Mouse (Mus musculus): ENCODE measurements around the gene Mast4. TPM values are rescaled to one million over a fixed set of nuclear protein-coding genes. Genes with fewer than 3 reads are reported as not detected.

The Mast4 gene
- total and polyA plus RNA-seq, 3 experiments, result 0.04 to 1.1 (median 0.23) TPM

GRCm38 (mm10) chr13:103078815-103079214 is 255.5 kb downstream of the Mast4 start:
- Histone ChIP-seq H3K36me3 (replicated peaks) (no peaks in the 10 kb centered on the region), H3K27me3 (ENCODE audit: insufficient read depth, low read length) (no peaks in the 10 kb centered on the region), H3K4me1 (ENCODE audit: insufficient read depth, low read depth, low read length) (no peaks in the 10 kb centered on the region), H3K4me3 (ENCODE audit: low read depth, low read length) (no peak overlapping the region), H3K9me3 (replicated peaks) (no peaks in the 10 kb centered on the region)
- TF ChIP-seq CTCF (IDR thresholded peaks at IDR 0.05; ENCODE audit: low read depth, low read length) (no peak), TAL1 (conservative IDR thresholded peaks at IDR 0.05; ENCODE audit: low read depth, low read length) (no peak), GATA1 (IDR thresholded peaks at IDR 0.05; ENCODE audit: borderline replicate concordance, low read length) (no peak), GATA2 (IDR thresholded peaks at IDR 0.05; ENCODE audit: borderline replicate concordance, low read depth, low read length) (no peak), POLR2AphosphoS5 (IDR thresholded peaks at IDR 0.05; ENCODE audit: insufficient replicate concordance, low read depth, low read length) (no peak)
- no peak for ATAC-seq (ENCODE audit: extremely low read depth, insufficient number of reproducible peaks, low FRiP score, poor library complexity, severe bottlenecking)
- no peak for DNase-seq (ENCODE audit: low spot score)

DNA sequence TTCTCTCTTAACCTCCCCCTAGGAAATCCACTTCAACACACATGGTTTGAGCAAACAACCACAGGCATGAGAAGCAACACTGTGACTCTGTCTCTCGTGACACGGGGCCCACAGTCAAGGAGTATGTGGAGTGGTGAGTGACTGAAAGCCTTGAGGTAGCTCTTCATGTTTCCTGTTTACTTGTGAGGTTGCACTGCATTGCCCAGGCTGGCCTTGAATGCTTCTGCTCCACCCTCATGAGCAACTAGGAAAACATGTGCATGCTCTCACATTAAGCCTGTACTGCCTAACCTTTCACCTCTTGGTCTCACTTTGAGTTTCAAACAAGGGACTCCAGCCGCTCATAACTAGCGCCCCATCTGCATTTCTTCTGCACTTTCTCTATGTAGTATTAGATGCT is 260.8 kb downstream of the Mast4 start:
- H3K27me3 ChIP-seq (ENCODE audit: insufficient read depth, low read length), result no peaks in the 10 kb centered on the region
- no peaks in the 10 kb centered on the region for H3K9me3 ChIP-seq (replicated peaks)
- H3K4me3 ChIP-seq (ENCODE audit: low read depth, low read length), result no peak overlapping the region
- ATAC-seq (ENCODE audit: extremely low read depth, insufficient number of reproducible peaks, low FRiP score, poor library complexity, severe bottlenecking) (no peak), DNase-seq (ENCODE audit: low spot score) (no peak)
- no peaks in the 10 kb centered on the region for H3K4me1 ChIP-seq (ENCODE audit: insufficient read depth, low read depth, low read length)
- no peaks in the 10 kb centered on the region for H3K36me3 ChIP-seq (replicated peaks)
- no peak for TF ChIP-seq POLR2AphosphoS5 (IDR thresholded peaks at IDR 0.05; ENCODE audit: insufficient replicate concordance, low read depth, low read length)
- TF ChIP-seq CTCF (IDR thresholded peaks at IDR 0.05; ENCODE audit: low read depth, low read length), result no peak
- TF ChIP-seq GATA2 (IDR thresholded peaks at IDR 0.05; ENCODE audit: borderline replicate concordance, low read depth, low read length), result no peak
- TF ChIP-seq TAL1 (conservative IDR thresholded peaks at IDR 0.05; ENCODE audit: low read depth, low read length), result no peak
- no peak for TF ChIP-seq GATA1 (IDR thresholded peaks at IDR 0.05; ENCODE audit: borderline replicate concordance, low read length)

DNA sequence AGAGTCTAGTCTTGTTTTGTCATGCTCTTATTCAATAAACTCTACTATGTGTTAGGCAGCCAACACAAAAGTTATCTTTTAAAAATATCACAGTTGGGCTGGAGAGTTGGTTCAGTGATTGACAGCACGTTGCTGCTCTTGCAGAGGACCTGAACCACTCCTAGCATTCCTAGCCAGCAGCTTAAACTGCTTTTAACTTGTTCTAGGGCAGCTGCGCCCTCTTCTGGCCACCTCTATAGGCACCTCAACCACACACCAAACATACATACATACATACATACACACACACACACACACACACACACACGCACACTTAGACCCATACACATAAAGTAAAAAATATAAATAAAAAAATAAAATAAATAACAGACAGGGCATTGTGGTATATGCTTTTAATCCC is 262.5 kb downstream of the Mast4 start:
- H3K4me3 ChIP-seq (ENCODE audit: low read depth, low read length), result no peak overlapping the region
- TF ChIP-seq TAL1 (conservative IDR thresholded peaks at IDR 0.05; ENCODE audit: low read depth, low read length) (no peak), CTCF (IDR thresholded peaks at IDR 0.05; ENCODE audit: low read depth, low read length) (no peak), POLR2AphosphoS5 (IDR thresholded peaks at IDR 0.05; ENCODE audit: insufficient replicate concordance, low read depth, low read length) (no peak), GATA2 (IDR thresholded peaks at IDR 0.05; ENCODE audit: borderline replicate concordance, low read depth, low read length) (no peak), GATA1 (IDR thresholded peaks at IDR 0.05; ENCODE audit: borderline replicate concordance, low read length) (no peak)
- no peaks in the 10 kb centered on the region for H3K4me1 ChIP-seq (ENCODE audit: insufficient read depth, low read depth, low read length)
- H3K36me3 ChIP-seq (replicated peaks), result no peaks in the 10 kb centered on the region
- no peaks in the 10 kb centered on the region for H3K27me3 ChIP-seq (ENCODE audit: insufficient read depth, low read length)
- ATAC-seq (ENCODE audit: extremely low read depth, insufficient number of reproducible peaks, low FRiP score, poor library complexity, severe bottlenecking) (no peak), DNase-seq (ENCODE audit: low spot score) (no peak)
- H3K9me3 ChIP-seq (replicated peaks), result no peaks in the 10 kb centered on the region

- ATAC-seq (ENCODE audit: extremely low read depth, insufficient number of reproducible peaks, low FRiP score, poor library complexity, severe bottlenecking) (no peak), DNase-seq (ENCODE audit: low spot score) (no peak)
- Histone ChIP-seq H3K4me3 (ENCODE audit: low read depth, low read length) (no peak overlapping the region), H3K9me3 (replicated peaks) (no peaks in the 10 kb centered on the region), H3K36me3 (replicated peaks) (no peaks in the 10 kb centered on the region), H3K4me1 (ENCODE audit: insufficient read depth, low read depth, low read length) (no peaks in the 10 kb centered on the region), H3K27me3 (ENCODE audit: insufficient read depth, low read length) (0 out of 2 replicates have a peak, but pooled peaks cover 4% of the 10 kb centered on the region)
- TF ChIP-seq GATA1 (IDR thresholded peaks at IDR 0.05; ENCODE audit: borderline replicate concordance, low read length) (no peak), GATA2 (IDR thresholded peaks at IDR 0.05; ENCODE audit: borderline replicate concordance, low read depth, low read length) (no peak), POLR2AphosphoS5 (IDR thresholded peaks at IDR 0.05; ENCODE audit: insufficient replicate concordance, low read depth, low read length) (no peak), TAL1 (conservative IDR thresholded peaks at IDR 0.05; ENCODE audit: low read depth, low read length) (no peak), CTCF (IDR thresholded peaks at IDR 0.05; ENCODE audit: low read depth, low read length) (no peak)
Measured at GRCm38 (mm10) chr13:103067581-103068166, 266.6 kb downstream of the Mast4 start.

DNA sequence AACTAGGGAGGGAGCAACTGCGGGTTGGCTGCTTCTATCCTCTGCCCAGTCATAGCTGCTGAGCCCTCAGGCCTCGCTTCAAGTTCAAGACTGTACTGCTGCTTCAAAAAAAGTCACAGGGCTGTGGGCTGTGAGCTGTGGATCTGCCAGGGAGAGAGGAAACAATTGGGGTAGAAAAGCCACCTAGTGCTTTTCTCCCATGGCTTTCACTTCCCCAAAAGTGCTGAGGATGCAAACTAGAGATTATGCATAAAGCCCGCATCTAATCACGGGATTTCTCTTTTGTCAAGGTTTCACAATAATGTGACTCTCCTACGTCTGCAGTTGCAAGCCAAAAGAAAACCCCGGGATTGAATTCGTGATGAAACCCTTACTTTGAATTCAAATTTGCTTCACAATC is 268.9 kb downstream of the Mast4 start:
- H3K27me3 ChIP-seq (ENCODE audit: insufficient read depth, low read length), result 0 out of 2 replicates have a peak, but pooled peaks cover 4% of the 10 kb centered on the region
- H3K9me3 ChIP-seq (replicated peaks), result no peaks in the 10 kb centered on the region
- ATAC-seq (ENCODE audit: extremely low read depth, insufficient number of reproducible peaks, low FRiP score, poor library complexity, severe bottlenecking) (no peak), DNase-seq (ENCODE audit: low spot score) (no peak)
- TF ChIP-seq POLR2AphosphoS5 (IDR thresholded peaks at IDR 0.05; ENCODE audit: insufficient replicate concordance, low read depth, low read length), result no peak
- TF ChIP-seq GATA2 (IDR thresholded peaks at IDR 0.05; ENCODE audit: borderline replicate concordance, low read depth, low read length), result no peak
- TF ChIP-seq CTCF (IDR thresholded peaks at IDR 0.05; ENCODE audit: low read depth, low read length), result no peak
- H3K4me1 ChIP-seq (ENCODE audit: insufficient read depth, low read depth, low read length), result no peaks in the 10 kb centered on the region
- no peaks in the 10 kb centered on the region for H3K36me3 ChIP-seq (replicated peaks)
- no peak overlapping the region for H3K4me3 ChIP-seq (ENCODE audit: low read depth, low read length)

- ATAC-seq (ENCODE audit: extremely low read depth, insufficient number of reproducible peaks, low FRiP score, poor library complexity, severe bottlenecking), result no peak
- TF ChIP-seq POLR2AphosphoS5 (IDR thresholded peaks at IDR 0.05; ENCODE audit: insufficient replicate concordance, low read depth, low read length) (no peak), GATA2 (IDR thresholded peaks at IDR 0.05; ENCODE audit: borderline replicate concordance, low read depth, low read length) (no peak), CTCF (IDR thresholded peaks at IDR 0.05; ENCODE audit: low read depth, low read length) (no peak), GATA1 (IDR thresholded peaks at IDR 0.05; ENCODE audit: borderline replicate concordance, low read length) (no peak), TAL1 (conservative IDR thresholded peaks at IDR 0.05; ENCODE audit: low read depth, low read length) (no peak)
- no peak overlapping the region for H3K4me3 ChIP-seq (ENCODE audit: low read depth, low read length)
Measured at GRCm38 (mm10) chr13:103061680-103062079, 272.6 kb downstream of the Mast4 start.

More at GRCm38 (mm10) chr13:103061680-103062079, 272.6 kb downstream of the Mast4 start:
- H3K36me3 ChIP-seq (replicated peaks), result no peaks in the 10 kb centered on the region
- no peaks in the 10 kb centered on the region for H3K4me1 ChIP-seq (ENCODE audit: insufficient read depth, low read depth, low read length)
- H3K27me3 ChIP-seq (ENCODE audit: insufficient read depth, low read length), result 0 out of 2 replicates have a peak, but pooled peaks cover 4% of the 10 kb centered on the region
- DNase-seq (ENCODE audit: low spot score), result no peak
- no peaks in the 10 kb centered on the region for H3K9me3 ChIP-seq (replicated peaks)

Data from G1E (cell line).